Mouse (Mus musculus) megakaryocyte, embryonic 14.5 days (primary cell): ENCODE measurements around the gene Cpt1c.

Experiments used
- FLI1 ChIP-seq: IDR thresholded peaks from 2 replicates; pipeline ENCODE4 v1.6.1; 2012; ENCODE audit warnings: low read length, inconsistent platforms, mixed read lengths
- GATA1 ChIP-seq: IDR thresholded peaks from 3 replicates; pipeline ENCODE4 v1.6.1; 2012; ENCODE audit warnings: mixed read lengths, low read length, inconsistent platforms, borderline replicate concordance

GRCm38 (mm10) chr7:45004546-45004945 lies 29.9 kb upstream of the Cpt1c start:
- TF ChIP-seq GATA1 (no peak), FLI1 (no peak)
